Mouse (Mus musculus) megakaryocyte, embryonic 14.5 days (primary cell): ENCODE measurements around the gene Ltbp1. TPM values are rescaled to one million over a fixed set of nuclear protein-coding genes. Genes with fewer than 3 reads are reported as not detected.

ENCODE experiments used
- H3K27me3 ChIP-seq: replicated peaks from 2 replicates; pipeline ENCODE3; 2012; ENCODE audit warnings: inconsistent platforms
- H3K36me3 ChIP-seq: replicated peaks from 2 replicates; pipeline ENCODE3; 2012; ENCODE audit warnings: low read length, inconsistent platforms, mixed read lengths
- H3K4me1 ChIP-seq: 2 replicates; pipeline ENCODE4 v1.6.1; 2012; ENCODE audit warnings: inconsistent platforms
- H3K4me3 ChIP-seq: replicated peaks from 2 replicates; pipeline ENCODE3; 2012; ENCODE audit warnings: moderate library complexity, mild to moderate bottlenecking, inconsistent platforms
- H3K9me3 ChIP-seq: 2 replicates; pipeline ENCODE4 v1.6.1; 2012; ENCODE audit warnings: inconsistent platforms
- FLI1 ChIP-seq: IDR thresholded peaks from 2 replicates; pipeline ENCODE4 v1.6.1; 2012; ENCODE audit warnings: low read length, inconsistent platforms, mixed read lengths
- GATA1 ChIP-seq: IDR thresholded peaks from 3 replicates; pipeline ENCODE4 v1.6.1; 2012; ENCODE audit warnings: mixed read lengths, low read length, inconsistent platforms, borderline replicate concordance
- polyA plus RNA-seq: library from polyadenylated mRNA; stranded (reverse); fragments of >175 nt; gene quantifications from 2 replicates; pipeline ENCODE4 v1.2.3, GENCODE M21; 2012; ENCODE audit warnings: low replicate concordance; ENCODE audit not compliant: insufficient read depth

Ltbp1 gene
- polyA plus RNA-seq, 1 experiment: 30.6 TPM

DNA sequence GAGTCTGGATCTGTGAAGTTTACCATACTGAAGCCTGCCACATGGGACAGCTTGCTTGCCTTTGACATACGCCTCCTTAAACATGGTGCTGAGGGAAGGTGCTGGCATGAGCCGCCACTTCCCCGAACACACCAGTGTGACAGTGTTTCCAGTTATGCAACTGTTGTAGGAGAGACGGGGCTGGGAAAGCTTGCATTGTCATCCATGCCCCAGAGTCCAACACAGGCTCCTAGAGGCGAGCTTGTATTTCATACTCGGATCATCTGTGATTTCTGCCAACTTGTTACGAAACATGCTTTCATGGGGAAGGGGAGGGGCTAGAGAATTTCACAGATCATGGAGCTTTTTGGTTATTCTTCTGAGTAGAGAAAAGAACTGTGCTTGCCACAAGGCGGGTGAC is 343.7 kb downstream of the Ltbp1 start:
- Histone ChIP-seq H3K4me3 (no peak overlapping the region), H3K27me3 (no peaks in the 10 kb centered on the region), H3K36me3 (peaks cover 100% of the 10 kb centered on the region), H3K4me1 (peaks cover 48% of the 10 kb centered on the region), H3K9me3 (peaks cover 7% of the 10 kb centered on the region)
- TF ChIP-seq GATA1: no peak
- no peak for TF ChIP-seq FLI1

DNA sequence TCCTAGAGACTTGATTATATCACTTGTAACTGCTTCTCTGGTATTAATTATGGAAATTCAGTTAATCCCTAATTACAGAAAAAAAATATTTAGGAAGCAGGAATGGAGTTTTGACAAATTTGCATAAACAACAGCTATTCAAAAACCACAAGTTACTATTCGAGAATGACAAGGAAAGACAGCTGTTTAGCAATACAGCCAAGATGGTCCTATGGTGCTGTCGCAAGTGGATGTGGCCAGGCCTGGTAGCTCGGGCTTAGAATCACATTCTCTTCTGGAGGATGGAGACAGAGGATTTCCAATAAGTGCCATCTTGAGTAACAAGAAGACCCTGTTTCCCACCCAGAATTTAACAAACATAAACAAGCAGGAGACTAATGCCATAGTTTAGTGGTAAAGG is 344.2 kb downstream of the Ltbp1 start:
- Histone ChIP-seq H3K4me1 (peaks cover 44% of the 10 kb centered on the region), H3K36me3 (peaks cover 100% of the 10 kb centered on the region), H3K4me3 (no peak overlapping the region), H3K27me3 (no peaks in the 10 kb centered on the region), H3K9me3 (peaks cover 7% of the 10 kb centered on the region)
- TF ChIP-seq FLI1 (no peak), GATA1 (no peak)

DNA sequence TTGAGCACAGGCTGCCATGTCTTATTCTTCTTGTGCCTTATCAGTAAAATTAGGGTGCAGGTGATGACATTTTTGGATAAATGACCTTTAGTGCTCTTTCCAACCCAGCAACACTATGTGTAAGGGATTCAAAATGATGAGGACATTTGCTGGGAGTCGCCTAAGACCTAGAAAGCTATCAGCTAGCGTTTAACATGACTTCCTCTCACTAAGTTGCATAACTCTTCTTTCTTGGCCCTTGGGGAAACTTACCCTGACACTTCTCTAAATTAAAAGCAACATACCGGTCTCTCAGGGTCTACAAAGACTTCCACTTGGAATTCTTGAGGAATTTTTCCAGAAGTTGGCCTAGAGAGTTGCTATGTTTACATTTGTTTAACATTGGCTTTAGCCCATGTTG is 348.0 kb downstream of the Ltbp1 start:
- no peak for TF ChIP-seq FLI1
- no peak for TF ChIP-seq GATA1
- peaks cover 97% of the 10 kb centered on the region for H3K36me3 ChIP-seq
- H3K4me3 ChIP-seq: no peak overlapping the region
- H3K27me3 ChIP-seq: no peaks in the 10 kb centered on the region
- H3K9me3 ChIP-seq: no peaks in the 10 kb centered on the region
- H3K4me1 ChIP-seq: peaks cover 22% of the 10 kb centered on the region

DNA sequence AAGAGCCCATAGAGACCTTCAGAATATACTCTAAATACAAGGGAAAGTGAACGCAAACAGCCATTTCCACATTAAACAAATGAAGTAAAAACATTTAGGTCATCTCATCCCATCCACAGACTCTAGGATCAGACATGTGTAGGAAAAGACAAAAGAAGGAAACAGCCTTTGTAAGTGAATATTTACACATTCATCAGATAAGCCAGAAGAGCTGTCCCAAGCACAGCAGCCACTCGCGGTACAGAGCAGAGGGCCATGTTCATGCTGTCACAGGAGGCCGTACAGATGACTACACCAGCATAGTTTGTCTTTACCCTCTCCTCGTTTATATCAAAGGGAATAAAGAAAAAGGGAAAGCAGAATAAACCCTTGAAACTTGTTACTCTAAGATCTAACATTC is 350.1 kb downstream of the Ltbp1 start:
- Histone ChIP-seq H3K36me3 (peaks cover 97% of the 10 kb centered on the region), H3K4me1 (peaks cover 8% of the 10 kb centered on the region; the same call in 1 of the 2 replicates), H3K9me3 (no peaks in the 10 kb centered on the region), H3K4me3 (no peak overlapping the region), H3K27me3 (no peaks in the 10 kb centered on the region)
- no peak for TF ChIP-seq FLI1
- no peak for TF ChIP-seq GATA1

- no peaks in the 10 kb centered on the region for H3K27me3 ChIP-seq
- H3K9me3 ChIP-seq: no peaks in the 10 kb centered on the region
- TF ChIP-seq GATA1: no peak
- TF ChIP-seq FLI1: no peak
- H3K36me3 ChIP-seq: peaks cover 98% of the 10 kb centered on the region
- no peaks in the 10 kb centered on the region for H3K4me1 ChIP-seq
- H3K4me3 ChIP-seq: no peak overlapping the region
Measured at GRCm38 (mm10) chr17:75360111-75360510, 354.7 kb downstream of the Ltbp1 start.

- peaks cover 99% of the 10 kb centered on the region for H3K36me3 ChIP-seq
- H3K4me3 ChIP-seq: no peak overlapping the region
- no peak for TF ChIP-seq GATA1
- TF ChIP-seq FLI1: no peak
- no peaks in the 10 kb centered on the region for H3K27me3 ChIP-seq
- H3K4me1 ChIP-seq: peaks cover 23% of the 10 kb centered on the region
- H3K9me3 ChIP-seq: no peaks in the 10 kb centered on the region
Measured at GRCm38 (mm10) chr17:75366332-75366731, 361.0 kb downstream of the Ltbp1 start.

DNA sequence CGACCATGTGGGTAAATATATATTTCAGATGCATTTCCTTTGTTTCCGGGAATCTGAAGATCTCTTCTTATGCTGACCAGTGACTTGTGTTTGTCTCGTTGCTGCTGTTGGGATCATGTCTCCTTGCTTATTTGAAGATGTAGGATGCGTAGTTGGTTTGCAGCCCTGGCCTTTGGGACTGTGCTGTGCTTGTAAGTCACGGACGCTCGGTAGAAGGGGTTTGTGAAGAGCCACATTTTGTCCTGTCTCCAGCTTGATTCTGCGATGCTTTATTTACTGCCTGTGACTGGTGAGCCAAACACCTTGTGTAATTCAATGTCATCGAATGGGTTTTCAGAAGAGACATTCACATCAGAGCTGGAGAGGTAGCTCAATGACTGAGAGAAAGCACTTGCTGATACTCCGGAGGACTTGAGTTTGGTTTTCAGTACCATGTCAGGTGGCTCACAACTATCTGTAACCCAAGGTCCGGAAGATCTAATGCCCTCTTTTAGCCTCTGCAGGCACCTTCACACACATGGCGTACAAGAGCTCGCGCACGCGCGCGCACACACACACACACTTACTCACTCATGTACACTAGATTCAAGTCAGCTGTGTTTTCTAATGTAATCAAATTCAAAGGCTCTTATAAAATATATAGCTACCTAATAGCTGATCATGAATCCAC is 362.3 kb downstream of the Ltbp1 start:
- H3K9me3 ChIP-seq: no peaks in the 10 kb centered on the region
- TF ChIP-seq GATA1: no peak
- TF ChIP-seq FLI1: no peak

DNA sequence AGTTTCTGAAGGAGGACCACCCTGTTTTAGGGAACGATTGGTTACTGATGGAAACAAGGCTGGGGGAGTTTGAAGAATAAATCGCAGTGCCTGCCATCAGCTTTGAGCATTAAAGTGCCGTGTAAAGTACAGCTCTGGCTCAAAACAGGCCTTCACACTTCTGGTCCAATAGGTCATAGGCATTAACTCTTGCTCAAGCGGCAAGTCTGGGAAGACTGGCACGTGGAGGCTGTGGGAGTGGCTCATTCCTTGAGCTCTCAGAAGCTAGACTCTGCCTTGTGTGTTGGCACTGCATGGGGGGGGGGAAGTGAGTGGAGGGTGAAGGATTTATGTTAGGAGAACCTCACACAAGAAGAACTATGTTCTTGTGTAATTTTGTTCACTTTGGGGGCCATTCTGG is 363.2 kb downstream of the Ltbp1 start:
- Histone ChIP-seq H3K4me3 (no peak overlapping the region), H3K27me3 (no peaks in the 10 kb centered on the region), H3K36me3 (peaks cover 99% of the 10 kb centered on the region), H3K4me1 (peaks cover 24% of the 10 kb centered on the region), H3K9me3 (no peaks in the 10 kb centered on the region)
- TF ChIP-seq FLI1: no peak
- no peak for TF ChIP-seq GATA1

More for the DNA sequence above, 362.3 kb downstream of the Ltbp1 start:
- H3K36me3 ChIP-seq: peaks cover 99% of the 10 kb centered on the region
- peaks cover 23% of the 10 kb centered on the region for H3K4me1 ChIP-seq
- no peaks in the 10 kb centered on the region for H3K27me3 ChIP-seq
- H3K4me3 ChIP-seq: no peak overlapping the region

DNA sequence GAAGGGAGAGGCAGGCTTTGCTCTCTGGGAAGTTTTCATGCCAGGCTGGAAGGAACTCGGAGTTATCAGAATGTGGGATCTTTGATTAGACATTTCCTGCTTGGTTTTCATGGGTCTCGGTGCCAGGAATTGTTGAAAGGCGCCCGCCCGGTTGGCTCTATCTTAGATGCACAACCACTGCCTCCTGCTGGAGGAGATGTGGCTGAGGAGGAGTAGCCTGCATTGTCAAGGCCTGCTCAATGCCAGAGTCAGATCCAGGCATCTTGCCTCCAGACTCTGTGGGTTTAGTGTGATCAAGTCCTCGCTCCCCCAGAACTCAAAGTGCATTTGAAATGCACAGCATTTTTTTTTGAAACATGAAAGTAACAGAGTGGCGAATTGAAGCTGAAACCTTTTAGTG is 364.0 kb downstream of the Ltbp1 start:
- Histone ChIP-seq H3K4me1 (peaks cover 29% of the 10 kb centered on the region), H3K4me3 (no peak overlapping the region), H3K27me3 (no peaks in the 10 kb centered on the region), H3K36me3 (peaks cover 99% of the 10 kb centered on the region), H3K9me3 (no peaks in the 10 kb centered on the region)
- TF ChIP-seq GATA1 (no peak), FLI1 (no peak)

DNA sequence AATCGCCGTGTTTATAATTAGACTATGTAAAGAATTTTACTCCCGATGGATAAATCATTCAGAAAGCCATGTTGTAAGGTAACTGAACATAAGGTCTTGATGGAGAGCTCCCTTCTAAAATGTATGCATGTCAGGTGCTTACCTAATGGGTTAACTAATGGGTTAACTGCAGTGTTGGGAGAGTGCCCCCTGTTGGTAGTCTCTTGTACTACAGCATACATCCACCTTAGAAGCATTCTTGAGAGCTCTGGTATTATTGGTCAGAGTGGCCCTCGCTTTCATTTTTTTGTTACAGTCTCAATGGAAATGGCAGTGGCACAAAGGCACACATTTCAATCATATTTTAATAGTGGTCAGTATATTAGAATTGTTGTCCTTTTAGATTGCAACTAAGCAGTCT is 364.8 kb downstream of the Ltbp1 start:
- H3K4me3 ChIP-seq: no peak overlapping the region
- H3K36me3 ChIP-seq: peaks cover 99% of the 10 kb centered on the region
- no peaks in the 10 kb centered on the region for H3K9me3 ChIP-seq
- TF ChIP-seq FLI1: no peak
- peaks cover 33% of the 10 kb centered on the region for H3K4me1 ChIP-seq
- no peaks in the 10 kb centered on the region for H3K27me3 ChIP-seq
